Mouse (Mus musculus): ENCODE measurements around the gene Nsun4. TPM values are rescaled to one million over a fixed set of nuclear protein-coding genes. Genes with fewer than 3 reads are reported as not detected.

Gene Nsun4
- total and polyA plus RNA-seq, 3 experiments: 19.9 to 32.8 (median 20.5) TPM

DNA sequence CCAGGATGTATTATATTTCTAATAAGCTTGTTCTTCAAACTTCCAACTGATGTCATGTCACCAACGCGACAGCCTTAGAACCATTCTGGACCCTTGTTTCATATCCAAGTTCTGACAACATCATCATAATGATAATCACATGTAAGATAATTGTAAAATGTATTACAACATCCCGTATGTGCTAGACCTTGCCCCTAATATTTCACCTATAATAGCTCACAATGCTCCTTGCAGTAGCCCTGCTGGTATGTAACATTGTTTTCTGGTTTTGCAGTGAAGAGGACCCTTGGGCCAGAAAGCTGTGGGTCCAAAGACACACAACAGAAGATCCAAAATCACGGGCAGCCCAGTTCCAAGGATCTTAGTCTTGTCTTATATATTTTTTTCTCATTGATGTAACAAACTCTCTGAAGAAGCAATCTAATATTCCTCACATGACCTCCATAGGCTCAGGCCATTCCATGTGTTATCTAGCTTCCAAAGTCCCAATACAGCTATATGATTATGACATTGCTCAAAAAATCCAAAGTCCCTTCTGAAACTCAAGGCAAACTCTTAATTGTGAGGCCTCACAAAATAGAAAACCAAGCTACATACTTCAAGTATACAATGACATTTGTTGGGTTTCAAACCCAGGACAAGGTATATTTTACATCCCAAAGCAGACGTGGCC lies 65.7 kb downstream of the Nsun4 start:
- Histone ChIP-seq H3K9me3 (replicated peaks; ENCODE audit: low read length) (peaks cover 13% of the 10 kb centered on the region), H3K36me3 (replicated peaks in 1 of 2; ENCODE audit: control insufficient read depth in 1 of 2, insufficient read depth in 1 of 2, low read length in 1 of 2) (no peaks in the 10 kb centered on the region), H3K9ac (ENCODE audit: insufficient read depth, low read depth) (no peak overlapping the region), H3K27me3 (replicated peaks) (peaks cover 3% of the 10 kb centered on the region), H3K4me2 (ENCODE audit: insufficient read depth, low read depth, poor library complexity, severe bottlenecking) (no peak overlapping the region), H3K27ac (ENCODE audit: insufficient read depth, low read depth) (no peak overlapping the region), H3K4me3 (replicated peaks in 1 of 3; ENCODE audit: low read depth in 2 of 3, low read length in 2 of 3, poor library complexity in 1 of 3) (no peak overlapping the region), H3K4me1 (ENCODE audit: control insufficient read depth in 1 of 2, insufficient read depth in 2 of 2) (peaks cover 3 to 10% of the 10 kb centered on the region in 2 experiments; a peak in 2 of 4 replicates), H3K79me2 (replicated peaks; ENCODE audit: control insufficient read depth, extremely low read depth, insufficient read depth, poor library complexity, severe bottlenecking) (no peaks in the 10 kb centered on the region)
- no peak for TF ChIP-seq SIN3A (IDR thresholded peaks at IDR 0.05; ENCODE audit: low read length)
- no peak for TF ChIP-seq POLR2AphosphoS2 (IDR thresholded peaks at IDR 0.05; ENCODE audit: low read depth, low read length)
- no peak for TF ChIP-seq MAX (IDR thresholded peaks at IDR 0.05; ENCODE audit: low read length)
- TF ChIP-seq IRF4 (IDR thresholded peaks at IDR 0.05; ENCODE audit: low read depth, low read length): no peak
- no peak for TF ChIP-seq JUND (conservative IDR thresholded peaks at IDR 0.05; ENCODE audit: low read depth, low read length)
- no peak for TF ChIP-seq ETS1 (conservative IDR thresholded peaks at IDR 0.05; ENCODE audit: low read depth, low read length)
- TF ChIP-seq CHD2 (IDR thresholded peaks at IDR 0.05; ENCODE audit: low read length): no peak
- no peak for TF ChIP-seq NELFE (IDR thresholded peaks at IDR 0.05; ENCODE audit: low read depth, low read length)
- TF ChIP-seq BHLHE40 (IDR thresholded peaks at IDR 0.05; ENCODE audit: low read depth, low read length): no peak
- TF ChIP-seq ZNF384 (IDR thresholded peaks at IDR 0.05; ENCODE audit: low read depth, low read length): no peak
- no peak for TF ChIP-seq UBTF (IDR thresholded peaks at IDR 0.05; ENCODE audit: low read depth, low read length)
- TF ChIP-seq USF2 (conservative IDR thresholded peaks at IDR 0.05; ENCODE audit: low read depth, low read length): no peak
- no peak for TF ChIP-seq HCFC1 (IDR thresholded peaks at IDR 0.05; ENCODE audit: low read depth, low read length)
- TF ChIP-seq MAZ (IDR thresholded peaks at IDR 0.05; ENCODE audit: low read depth, low read length): no peak
- no peak for TF ChIP-seq MXI1 (IDR thresholded peaks at IDR 0.05; ENCODE audit: low read depth, low read length)
- TF ChIP-seq E2F4 (IDR thresholded peaks at IDR 0.05; ENCODE audit: insufficient replicate concordance, low read depth, low read length): no peak
- no peak for TF ChIP-seq GABPA (IDR thresholded peaks at IDR 0.05; ENCODE audit: insufficient replicate concordance, low read depth, low read length)
- in situ Hi-C loops (cut with MboI; ENCODE audit: low pct_ligation_motif_present, low pct_unique_long_range_greater_than_20kb, low sequenced_read_pairs) (no loop called here), dilution Hi-C loops (cut with MboI; ENCODE audit: extremely low pct_ligation_motif_present, extremely low pct_unique_long_range_greater_than_20kb, low sequenced_read_pairs) (no loop called here)
- DNase-seq (ENCODE audit: extremely low read depth): no peak

DNA sequence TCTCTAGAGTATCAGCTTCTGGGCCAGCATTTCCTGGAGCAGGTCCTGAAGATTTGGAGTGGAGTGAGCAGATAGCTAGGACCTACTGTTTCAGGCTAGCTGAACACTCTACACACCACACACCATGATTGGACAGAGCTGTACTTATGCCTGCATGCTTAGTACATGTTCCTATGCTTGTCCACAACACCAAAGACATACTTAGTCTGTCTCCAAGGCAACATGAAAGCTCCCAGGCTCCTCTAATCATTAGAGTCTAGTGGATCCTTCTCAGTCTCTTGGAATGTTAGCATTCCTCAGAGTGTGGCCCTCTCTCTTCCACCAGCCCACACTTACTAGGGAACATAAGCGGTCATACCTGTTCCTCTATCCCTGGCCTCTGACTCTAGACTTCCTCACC lies 66.2 kb downstream of the Nsun4 start:
- no peaks in the 10 kb centered on the region for H3K79me2 ChIP-seq (replicated peaks; ENCODE audit: control insufficient read depth, extremely low read depth, insufficient read depth, poor library complexity, severe bottlenecking)
- DNase-seq (ENCODE audit: extremely low read depth): no peak
- peaks cover 3% of the 10 kb centered on the region for H3K27me3 ChIP-seq (replicated peaks)
- peaks cover 13% of the 10 kb centered on the region for H3K9me3 ChIP-seq (replicated peaks; ENCODE audit: low read length)
- peaks cover 3 to 10% of the 10 kb centered on the region in 2 experiments; a peak in 2 of 4 replicates for H3K4me1 ChIP-seq (ENCODE audit: control insufficient read depth in 1 of 2, insufficient read depth in 2 of 2)
- no peak overlapping the region for H3K9ac ChIP-seq (ENCODE audit: insufficient read depth, low read depth)
- dilution Hi-C loops (cut with MboI; ENCODE audit: extremely low pct_ligation_motif_present, extremely low pct_unique_long_range_greater_than_20kb, low sequenced_read_pairs): no loop called here
- in situ Hi-C loops (cut with MboI; ENCODE audit: low pct_ligation_motif_present, low pct_unique_long_range_greater_than_20kb, low sequenced_read_pairs): no loop called here
- no peak overlapping the region for H3K4me3 ChIP-seq (replicated peaks in 1 of 3; ENCODE audit: low read depth in 2 of 3, low read length in 2 of 3, poor library complexity in 1 of 3)
- H3K27ac ChIP-seq (ENCODE audit: insufficient read depth, low read depth): no peak overlapping the region
- H3K4me2 ChIP-seq (ENCODE audit: insufficient read depth, low read depth, poor library complexity, severe bottlenecking): no peak overlapping the region
- TF ChIP-seq ZMIZ1 (IDR thresholded peaks at IDR 0.05; ENCODE audit: low read depth, low read length): no peak
- TF ChIP-seq MXI1 (IDR thresholded peaks at IDR 0.05; ENCODE audit: low read depth, low read length): no peak
- TF ChIP-seq MEF2A (IDR thresholded peaks at IDR 0.05; ENCODE audit: borderline replicate concordance, low read depth, low read length): no peak
- no peak for TF ChIP-seq NELFE (IDR thresholded peaks at IDR 0.05; ENCODE audit: low read depth, low read length)
- TF ChIP-seq USF1 (IDR thresholded peaks at IDR 0.05; ENCODE audit: low read depth, low read length): no peak
- TF ChIP-seq SMC3 (IDR thresholded peaks at IDR 0.05; ENCODE audit: low read depth, low read length): no peak
- no peaks in the 10 kb centered on the region for H3K36me3 ChIP-seq (replicated peaks in 1 of 2; ENCODE audit: control insufficient read depth in 1 of 2, insufficient read depth in 1 of 2, low read length in 1 of 2)
